Mouse (Mus musculus): ENCODE measurements at regions not wholly inside any gene's neighbourhood (a gene's known extent, or its start where the extent isn't known, plus 50 kb on each side); places are given as distances from the start of the nearest gene placed in this dataset.
A peak's percentile ranks its signal among the peaks of the same experiment; 100 is the strongest.

DNA sequence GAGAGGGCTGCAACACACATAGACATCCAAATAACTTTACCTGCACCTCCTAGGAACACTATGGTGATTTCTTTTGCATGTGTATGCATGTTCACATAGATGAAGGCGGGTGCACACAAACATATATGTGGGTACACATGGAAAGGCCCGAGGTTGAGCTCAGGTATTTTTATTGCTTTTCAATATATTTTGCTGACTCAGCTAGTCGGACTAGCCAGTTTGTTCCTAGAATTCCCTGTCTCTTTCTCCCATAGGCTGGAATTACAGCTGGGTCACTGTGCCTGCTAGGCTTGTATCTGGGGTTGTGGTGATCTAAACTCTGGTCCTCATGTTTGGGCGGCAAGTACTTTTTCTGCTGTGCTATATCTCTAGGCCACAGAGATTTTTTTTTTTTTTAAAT, 166.1 kb upstream of the Mki67 start:
- DNase-seq (ENCODE audit: low spot score in 2 of 2), result no peak

DNA sequence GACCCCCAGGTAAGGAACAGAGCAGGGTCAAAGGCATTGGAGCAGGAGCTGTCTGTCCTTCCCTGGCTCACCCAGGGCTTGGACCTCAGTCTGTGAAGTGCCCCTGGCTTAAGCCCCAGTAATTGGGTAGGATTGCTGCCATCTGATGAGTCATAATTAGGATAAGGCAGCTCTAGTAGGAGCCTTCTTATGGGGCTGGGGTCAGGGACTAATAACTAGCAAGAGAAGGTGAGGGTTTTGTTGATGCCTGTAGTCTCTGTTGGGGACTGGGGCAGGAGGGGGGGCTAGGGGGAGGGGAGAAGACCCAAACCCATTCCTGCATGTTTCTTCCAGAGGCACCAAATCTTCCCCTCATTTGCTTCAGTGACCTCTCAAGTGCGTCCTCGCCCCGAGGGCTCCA, 172.4 kb upstream of the Mki67 start:
- DNase-seq (ENCODE audit: low spot score in 2 of 2), result no peak

DNA sequence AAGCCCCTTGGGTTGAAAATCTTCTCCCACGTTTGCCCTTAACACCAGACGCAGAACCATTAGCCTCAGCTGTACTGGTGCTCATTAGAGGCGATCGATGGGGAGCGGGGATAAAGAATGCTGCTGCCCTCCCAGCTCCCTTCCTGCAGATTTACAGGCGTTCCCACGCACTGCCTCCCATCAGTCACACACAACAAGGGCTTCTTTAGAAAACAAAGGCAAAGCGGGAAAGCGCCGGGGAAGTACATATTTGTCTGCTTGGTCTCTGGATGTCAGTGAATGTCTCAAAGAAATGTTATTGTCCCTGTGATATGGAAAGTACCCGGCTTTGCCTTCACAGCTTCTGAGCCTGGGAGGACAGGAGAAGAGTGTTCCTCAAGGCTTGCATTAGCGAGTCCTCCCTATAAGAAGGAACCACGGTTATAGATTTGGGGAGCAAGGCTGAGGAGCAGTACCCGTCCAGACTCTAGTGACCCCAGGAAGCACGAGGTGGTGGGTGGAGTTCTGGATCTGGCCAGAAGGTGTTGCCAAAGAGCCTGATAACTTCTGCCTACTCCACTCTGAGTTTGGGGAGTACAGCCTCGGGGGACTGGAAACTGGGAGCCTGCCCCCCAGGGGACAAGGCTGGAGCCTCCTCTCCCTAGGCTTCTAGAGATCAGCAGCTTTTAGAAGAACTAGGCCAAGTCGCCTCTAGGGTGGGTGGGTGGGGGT, 173.0 kb upstream of the Mki67 start:
- peak; percentile 7 to 31 for DNase-seq (ENCODE audit: low spot score in 2 of 2)

DNA sequence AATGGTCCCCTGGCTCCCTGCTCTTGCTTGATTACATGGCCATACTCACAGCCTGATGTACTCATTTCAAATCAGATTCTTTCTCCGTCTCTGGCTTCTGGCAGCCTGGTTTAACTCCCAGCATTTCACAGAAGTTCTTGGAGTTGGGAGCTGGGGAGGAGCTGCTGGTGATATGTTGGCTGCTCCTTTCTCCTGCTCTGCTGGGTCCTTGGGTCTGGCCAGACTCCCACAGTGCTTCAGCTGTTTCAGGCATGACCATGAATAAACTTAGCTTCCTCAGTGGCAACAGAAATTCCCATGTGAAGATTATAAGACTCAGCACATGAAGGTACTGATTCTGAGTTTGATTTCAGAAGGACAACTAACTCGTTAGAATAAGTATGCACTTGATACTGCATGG, 182.7 kb upstream of the Mki67 start:
- peak in 1 of 2 experiments; percentile 13 for DNase-seq (ENCODE audit: low spot score in 2 of 2)

DNA sequence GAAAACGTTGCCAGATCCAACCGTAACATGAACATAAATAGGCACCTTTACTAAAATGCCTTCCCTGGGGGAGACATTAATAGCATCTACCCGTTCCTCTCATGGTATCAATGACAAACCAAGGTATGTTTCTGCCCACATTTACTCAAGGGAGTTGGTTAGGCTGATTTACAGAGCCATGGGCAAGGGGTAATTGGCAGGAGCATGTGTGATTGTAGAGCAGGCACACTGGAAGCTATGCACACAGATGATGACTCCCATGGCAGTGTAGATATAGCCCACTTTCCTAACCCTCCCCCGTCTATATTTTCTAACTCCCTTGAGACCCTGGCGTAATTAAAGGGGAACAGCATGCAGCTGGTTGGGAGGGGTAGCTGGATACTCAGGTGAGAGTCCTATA, 183.6 kb upstream of the Mki67 start:
- DNase-seq (ENCODE audit: low spot score in 2 of 2), result no peak

DNA sequence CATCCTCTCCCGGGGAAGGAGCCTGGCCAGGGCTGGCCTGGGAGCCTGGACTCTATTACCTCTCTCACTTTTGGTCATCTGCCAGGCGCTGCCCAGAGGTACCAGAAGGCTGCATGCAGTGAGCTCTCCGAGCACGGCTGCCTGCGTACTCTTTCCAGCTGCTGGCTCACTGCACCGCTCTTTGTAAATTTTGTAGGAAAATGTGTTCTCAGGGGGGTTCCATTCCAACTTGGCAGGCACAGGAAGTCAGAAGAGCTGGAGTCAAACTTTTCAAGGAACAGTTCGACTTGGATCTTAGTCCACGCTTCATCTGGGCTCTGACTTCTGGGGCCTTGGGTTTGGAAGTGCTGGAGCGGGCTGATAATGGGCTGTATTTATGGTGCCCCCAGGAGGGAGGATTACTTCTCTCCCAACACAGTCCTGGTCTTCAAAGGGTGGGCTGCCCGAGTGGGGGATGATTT, 184.7 kb upstream of the Mki67 start:
- peak; percentile 57 to 64 for DNase-seq (ENCODE audit: low spot score in 2 of 2)

DNA sequence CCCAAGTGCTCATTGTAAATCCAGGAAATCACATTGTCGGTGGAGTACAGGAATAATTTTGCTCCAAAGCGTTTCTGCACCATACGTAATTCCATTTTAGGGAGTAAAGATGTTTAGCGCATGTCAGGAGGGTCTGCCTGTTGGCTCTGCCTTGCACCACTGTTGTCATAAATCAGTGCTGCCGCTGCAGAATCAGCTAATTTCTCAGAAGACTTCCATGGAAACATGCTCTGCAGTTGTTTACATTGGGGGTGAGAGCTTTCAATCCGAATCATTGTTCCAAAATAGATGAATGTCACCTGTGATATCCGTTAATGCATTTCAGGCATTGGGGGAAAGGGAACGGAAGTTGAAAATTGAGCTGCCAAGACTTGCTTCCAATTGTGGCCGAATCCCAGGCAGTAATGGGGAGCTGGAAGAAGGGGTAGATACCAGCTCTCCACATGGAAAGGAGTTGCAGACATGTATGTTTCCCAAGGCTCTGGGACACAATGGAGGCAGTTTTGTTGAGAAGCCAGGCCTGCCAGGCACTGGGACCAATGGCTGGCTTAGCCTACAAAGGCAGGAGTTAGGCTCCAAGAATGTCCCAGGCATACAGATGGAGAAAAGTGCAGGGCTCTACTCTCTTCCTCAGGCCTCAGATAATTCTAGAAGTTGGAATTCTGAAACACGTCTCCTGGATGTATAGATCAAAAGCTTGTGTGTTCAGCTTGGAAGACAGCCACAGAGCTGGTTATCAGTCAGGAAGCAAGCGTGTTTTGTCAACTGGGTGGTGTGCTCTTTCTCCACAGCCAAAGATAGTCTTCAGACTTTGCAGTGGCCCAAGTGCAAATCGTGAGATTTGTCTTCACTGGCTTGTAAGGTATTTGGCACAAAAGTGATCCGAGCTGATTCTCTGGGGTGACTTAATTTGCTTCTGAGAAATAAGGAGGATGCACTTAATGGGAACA, 186.2 kb upstream of the Mki67 start:
- peak; percentile 17 to 24 for DNase-seq (ENCODE audit: low spot score in 2 of 2)

DNA sequence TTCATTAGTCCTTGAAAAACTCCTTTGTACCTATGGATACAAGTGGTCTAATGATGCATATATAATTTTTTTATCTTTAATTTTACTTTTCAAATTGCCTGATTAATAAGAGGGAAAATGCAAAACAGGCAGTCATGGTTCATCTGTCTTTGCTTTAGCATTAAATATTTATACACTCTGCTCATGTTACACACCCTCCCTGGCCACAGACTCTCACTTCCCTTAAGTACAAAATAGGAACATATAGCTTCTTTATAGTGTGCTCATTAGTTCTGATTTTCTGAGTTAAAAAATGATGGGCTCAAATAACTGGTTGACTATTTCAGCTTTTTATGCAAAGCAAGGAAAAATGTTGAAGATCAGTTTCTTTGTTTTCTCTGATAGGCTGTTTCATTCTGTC, 195.2 kb upstream of the Mki67 start:
- DNase-seq (ENCODE audit: low spot score in 2 of 2), result no peak

DNA sequence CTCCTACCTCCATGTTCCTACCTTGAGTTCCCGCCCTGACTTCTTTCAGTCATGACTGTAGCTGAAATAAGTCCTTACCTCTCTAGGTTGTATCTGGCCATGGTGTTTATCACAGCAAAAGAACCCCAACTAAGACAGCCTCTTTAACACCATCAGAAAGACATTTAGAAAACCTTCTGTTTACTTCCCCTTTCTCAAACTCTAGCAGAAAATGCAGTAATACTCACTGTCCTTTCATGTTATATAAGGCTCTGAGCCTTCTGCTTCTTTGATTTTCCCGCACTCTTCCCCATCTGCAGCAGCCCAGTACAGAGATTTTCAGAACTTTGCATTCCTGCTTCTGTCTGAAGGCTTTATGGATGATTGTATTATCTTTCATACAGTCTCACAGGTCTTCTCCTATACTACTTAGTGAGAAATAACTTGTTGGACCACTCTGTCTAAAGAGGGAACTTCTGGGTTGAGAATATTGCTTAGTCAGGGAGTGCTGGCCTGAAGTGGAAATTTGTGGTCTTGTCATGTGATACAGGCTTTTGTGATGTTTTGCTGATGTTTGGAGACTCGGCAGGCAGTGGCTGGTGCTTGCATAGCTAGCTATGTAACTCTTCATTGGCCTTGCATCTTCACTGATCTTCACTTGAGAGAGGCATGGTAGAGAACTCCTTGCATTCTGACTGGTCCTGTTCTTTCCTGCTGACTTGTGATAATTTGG, 197.9 kb upstream of the Mki67 start:
- DNase-seq (ENCODE audit: low spot score in 2 of 2), result peak; percentile 10 to 24

DNA sequence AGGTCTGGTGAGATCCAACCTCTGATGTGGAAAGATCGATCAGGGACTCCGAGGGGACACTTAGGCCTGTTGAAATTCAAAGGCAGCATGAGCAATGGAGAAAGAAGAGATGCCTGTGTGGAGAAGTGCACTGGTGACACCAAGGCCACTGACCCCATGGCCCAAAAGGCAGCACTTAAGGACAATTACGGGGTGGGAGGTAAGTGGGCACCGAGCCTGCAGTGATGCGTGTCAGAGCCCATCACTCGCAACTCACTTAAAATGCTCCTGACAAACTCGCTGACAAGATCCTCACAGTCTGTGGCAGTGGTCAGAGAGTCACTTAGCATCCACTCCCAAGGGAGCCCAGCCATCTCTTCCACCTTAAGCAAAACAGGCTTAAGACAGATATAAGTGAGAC, 207.7 kb upstream of the Mki67 start:
- no peak for DNase-seq (ENCODE audit: low spot score in 2 of 2)

DNA sequence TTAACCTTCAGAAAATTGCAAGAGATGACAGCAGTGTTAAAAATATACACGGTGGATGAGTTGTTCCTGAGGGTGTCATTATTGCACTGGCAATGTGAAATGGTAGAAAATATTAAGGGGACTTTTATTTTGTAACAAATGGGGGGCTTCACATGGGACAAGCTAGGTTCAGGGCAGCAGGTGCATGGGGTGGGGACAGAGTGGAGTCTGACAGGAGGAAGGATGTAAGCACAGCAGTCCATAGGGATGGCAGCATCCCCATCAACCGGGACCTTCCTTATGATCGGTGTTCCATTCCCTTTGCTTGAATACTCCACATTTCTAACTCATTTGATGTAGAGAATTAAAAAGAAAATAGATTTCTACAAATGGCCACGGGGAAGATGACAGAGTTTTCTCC, 208.5 kb upstream of the Mki67 start:
- no peak for DNase-seq (ENCODE audit: low spot score in 2 of 2)

DNA sequence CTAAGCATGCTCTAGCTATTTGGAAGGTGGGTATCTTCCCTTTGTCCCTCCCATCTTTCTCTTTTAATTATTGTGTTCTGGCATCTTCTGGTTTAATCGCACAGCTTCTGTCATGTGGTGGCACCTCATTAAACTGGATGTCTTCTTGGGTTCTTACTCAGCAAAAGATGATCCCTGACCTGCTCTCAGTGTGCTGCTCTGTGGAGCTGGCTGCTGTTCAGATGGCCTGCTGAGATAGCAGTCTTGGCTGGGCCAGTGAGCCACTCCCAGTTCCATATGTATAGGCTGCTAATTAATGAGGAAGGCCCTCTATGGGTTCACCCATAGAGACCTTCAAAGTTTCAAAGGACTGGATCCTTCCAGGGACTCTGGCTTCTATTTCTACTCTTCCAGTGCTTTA, 213.9 kb upstream of the Mki67 start:
- no peak for DNase-seq (ENCODE audit: low spot score in 2 of 2)

DNA sequence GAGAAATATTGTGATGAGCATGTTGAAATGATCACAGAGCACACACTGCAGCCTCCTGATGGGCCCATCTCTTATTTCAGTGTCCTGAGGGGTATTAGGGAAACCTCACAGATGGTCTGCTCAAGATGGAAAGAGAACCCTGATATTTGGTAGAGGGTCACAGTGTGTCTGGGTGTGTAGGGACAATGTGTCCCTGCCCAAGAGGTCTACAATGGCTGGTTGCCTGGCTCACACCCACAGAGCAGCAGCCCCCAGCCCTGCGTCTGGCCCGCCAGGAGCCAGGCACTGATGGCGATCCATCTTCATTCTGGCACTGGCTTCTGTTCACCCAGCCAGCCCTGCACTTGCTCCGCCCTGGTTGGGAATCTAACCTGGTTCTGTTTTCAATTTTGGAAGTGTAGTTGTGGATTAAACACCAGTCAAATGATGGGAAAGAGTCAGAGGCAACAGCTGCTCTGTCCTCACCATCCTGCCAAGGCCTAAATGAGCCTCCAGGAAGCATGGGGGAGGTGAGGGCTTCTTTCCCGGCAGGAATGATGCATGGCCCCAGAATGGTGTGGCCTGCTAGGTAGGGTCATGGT, 216.5 kb upstream of the Mki67 start:
- DNase-seq (ENCODE audit: low spot score in 2 of 2), result peak; percentile 4 to 42

DNA sequence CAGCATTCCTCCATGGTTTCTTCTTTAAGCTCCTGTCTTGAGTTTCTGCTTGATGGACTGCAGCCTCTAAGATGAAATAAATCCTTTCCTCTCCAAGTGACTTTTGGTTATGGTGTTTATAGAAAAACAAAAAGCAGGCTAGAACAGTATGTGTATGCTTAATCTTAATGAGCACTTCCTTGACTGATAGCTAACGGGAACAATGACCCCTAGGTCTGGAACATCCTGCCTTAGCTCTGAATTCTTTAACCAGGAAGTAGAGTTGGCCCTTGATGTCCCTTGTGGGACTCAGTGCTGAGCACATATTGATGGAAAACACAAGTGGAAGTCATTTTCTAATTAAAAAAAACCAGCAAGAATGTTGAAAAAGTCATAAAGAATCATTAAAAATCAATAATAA, 219.0 kb upstream of the Mki67 start:
- DNase-seq (ENCODE audit: low spot score in 2 of 2), result peak in 1 of 2 experiments; percentile 17

DNA sequence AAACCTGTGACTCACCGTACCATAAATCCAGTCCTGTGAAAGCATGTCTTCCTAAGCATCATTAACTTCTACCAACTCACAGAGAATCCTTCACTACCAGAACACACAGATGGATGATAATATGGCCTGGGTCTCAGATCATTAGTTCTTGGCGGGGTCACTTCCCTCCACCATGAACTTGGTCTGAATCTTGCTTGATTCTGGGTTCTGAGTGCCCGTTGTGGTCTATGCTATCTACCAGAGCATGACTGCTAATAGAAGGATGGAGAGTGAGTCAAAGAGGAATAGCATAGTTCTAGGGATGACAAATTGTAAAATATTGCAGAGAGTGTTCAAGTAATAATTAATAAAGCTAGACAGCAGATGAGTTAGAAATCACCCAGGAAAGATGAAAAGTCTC, 221.3 kb upstream of the Mki67 start:
- DNase-seq (ENCODE audit: low spot score in 2 of 2), result no peak

DNA sequence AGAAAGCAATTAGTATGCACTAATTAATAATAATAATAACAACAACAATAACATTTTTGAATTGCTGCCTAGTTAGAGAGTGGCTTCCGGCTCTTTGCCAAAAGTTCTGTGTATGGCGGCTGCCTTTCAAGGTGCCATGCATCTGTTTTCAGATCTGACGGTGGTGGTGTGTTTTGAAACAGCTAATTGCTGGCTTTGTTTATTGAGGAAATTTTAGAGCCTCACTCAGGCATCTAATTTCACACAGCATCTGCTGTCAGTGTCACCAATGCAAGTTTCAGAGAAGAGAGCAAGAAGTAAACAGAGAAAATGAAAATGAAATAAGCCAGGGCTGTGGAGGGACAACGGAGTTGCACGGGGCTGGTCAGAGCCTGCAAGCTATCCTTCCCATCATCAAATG, 223.2 kb upstream of the Mki67 start:
- DNase-seq (ENCODE audit: low spot score in 2 of 2), result no peak

DNA sequence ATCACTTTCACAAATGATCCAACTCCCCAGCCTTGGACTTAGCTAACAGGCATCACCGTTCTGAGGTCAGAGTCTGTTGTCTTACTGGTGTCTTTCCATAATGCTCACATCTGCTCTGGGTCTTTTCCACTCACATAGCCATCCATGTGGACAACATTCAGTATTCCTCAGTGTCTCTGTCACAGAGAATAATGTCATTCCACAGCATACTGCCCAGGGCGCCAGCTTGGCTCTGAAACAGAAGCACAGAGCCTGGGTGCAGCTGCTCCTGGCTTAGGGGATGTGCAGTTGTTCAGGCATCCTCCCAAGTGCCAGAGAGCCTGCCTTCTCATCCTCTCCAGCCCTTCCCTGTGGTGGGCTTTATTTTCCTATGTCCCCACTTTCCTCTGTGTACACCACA, 226.7 kb upstream of the Mki67 start:
- no peak for DNase-seq (ENCODE audit: low spot score in 2 of 2)

DNA sequence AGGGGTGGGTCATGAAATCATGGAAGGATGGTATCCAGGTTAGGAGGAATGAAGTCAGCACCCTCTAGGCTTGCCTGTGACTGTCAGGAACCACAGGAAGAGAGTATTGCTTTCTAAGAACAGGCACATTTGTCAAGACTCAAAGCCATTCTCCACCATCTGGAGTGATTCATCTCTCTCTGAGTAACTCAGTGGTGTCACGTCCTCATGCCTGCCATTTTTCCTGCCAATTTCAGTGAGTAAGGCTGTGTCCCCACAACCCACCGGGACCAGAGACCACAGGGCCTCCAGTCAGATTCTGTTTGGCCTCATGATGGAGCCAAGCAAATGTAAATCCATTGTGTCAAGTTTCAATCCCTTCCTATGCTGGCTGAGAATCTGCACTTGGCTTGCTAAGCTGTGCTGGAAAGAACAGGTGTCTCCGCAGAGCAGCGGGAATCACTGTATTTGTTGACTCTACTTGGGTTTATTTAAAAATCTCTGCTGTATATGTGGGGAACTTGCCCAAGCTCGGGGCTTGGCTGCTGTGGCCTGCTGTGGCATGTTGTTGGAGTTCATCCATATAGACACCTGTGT, 230.0 kb upstream of the Mki67 start:
- DNase-seq (ENCODE audit: low spot score in 2 of 2), result no peak

DNA sequence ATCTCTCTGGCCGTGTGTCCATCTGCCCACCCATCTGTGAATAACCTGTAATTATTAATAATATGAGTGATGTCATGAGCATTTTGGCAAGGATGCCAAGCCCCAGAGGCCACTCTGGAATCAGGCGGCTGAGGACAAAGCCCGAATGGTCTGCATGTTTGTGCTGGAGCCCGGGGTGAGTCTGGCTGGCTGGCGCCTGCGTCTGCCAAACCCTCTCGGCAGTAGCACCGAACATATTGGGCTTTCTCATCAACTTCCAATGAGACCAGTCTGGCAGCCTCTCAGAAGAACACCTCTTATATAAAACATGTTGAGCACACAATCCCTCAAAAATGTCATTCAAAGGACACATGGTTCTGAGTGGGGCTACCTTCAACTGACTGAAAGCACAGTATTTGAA, 244.9 kb upstream of the Mki67 start:
- DNase-seq (ENCODE audit: low spot score in 2 of 2), result peak; percentile 24 to 30

DNA sequence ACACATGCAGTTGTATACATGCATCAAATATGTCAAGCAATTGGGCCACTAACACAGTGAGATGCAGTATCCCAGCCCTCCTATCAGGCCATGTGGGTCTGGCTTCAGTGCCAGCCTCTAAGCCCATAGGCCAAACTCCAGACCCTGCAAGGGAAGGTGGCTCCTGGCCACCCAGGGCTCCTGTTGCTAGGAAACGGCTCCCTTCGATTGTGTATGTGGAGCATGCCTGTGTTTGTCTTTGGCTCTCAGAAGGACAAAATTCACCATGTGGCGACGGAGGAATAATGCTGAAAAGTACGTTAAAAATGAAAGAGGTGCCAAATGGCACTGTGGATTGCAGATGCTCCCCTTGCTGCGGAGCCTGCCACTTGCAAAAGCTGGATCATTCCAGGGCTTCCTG, 249.4 kb upstream of the Mki67 start:
- DNase-seq (ENCODE audit: low spot score in 2 of 2), result no peak

DNA sequence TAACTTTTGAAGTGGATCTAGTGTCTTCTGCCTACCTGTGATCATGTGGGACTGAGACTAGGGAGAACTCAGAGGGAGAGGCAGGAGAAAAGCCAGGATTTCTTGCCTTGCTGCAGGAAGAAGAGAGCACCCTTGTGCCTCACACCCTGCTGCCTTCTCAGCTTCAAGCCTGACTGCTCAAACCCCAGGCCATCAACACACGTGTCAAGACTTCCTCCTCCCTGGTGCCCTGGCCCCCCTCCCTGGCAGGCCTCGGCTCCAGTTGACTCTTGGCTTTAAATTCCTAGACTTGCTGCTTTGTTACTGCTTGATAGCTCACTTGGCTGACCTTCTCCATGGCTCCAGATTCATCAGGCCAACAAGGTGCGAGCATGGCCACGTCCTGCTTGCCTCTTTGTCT, 250.1 kb upstream of the Mki67 start:
- peak in 1 of 2 experiments; percentile 3 for DNase-seq (ENCODE audit: low spot score in 2 of 2)

DNA sequence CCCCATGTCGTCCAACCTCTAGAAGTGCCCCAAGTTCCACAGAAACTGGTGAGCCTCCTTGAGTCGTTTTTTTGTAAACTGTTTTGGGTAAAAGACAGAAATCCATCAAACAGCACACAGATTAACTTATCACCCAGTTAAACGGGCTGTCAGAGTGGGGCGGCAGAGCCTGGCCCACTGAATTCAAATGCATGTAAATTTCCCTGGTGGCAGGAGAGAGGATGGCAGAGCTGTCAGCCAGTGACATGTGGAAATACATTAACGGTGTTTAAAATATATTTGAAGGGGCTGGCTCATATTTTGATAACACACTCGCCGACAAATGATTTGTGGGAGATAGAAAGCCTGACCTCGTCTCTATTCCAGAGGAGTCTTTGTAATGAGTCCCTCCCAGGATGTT, 252.5 kb upstream of the Mki67 start:
- DNase-seq (ENCODE audit: low spot score in 2 of 2), result no peak
